Mouse (Mus musculus): ENCODE measurements at regions not wholly inside any gene's neighbourhood (a gene's known extent, or its start where the extent isn't known, plus 50 kb on each side); places are given as distances from the start of the nearest gene placed in this dataset.
A peak's percentile ranks its signal among the peaks of the same experiment; 100 is the strongest.

GRCm38 (mm10) chr9:94404551-94404950 is 133.3 kb downstream of the 1190002N15Rik start:
- 85% methylated on average over 6 of the region's 6 CpGs for WGBS
- ATAC-seq (ENCODE audit: low FRiP score), result no peak

GRCm38 (mm10) chr9:94400596-94400995 is 137.3 kb downstream of the 1190002N15Rik start:
- Histone ChIP-seq H3K27ac (ENCODE audit: low read depth, low read length) (no peak overlapping the region), H3K9ac (ENCODE audit: low read length) (no peak overlapping the region), H3K9me3 (ENCODE audit: control insufficient read depth, low read length) (no peaks in the 10 kb centered on the region), H3K4me3 (ENCODE audit: low read depth, low read length) (no peak overlapping the region), H3K4me1 (ENCODE audit: control insufficient read depth, insufficient read depth, low read length) (no peaks in the 10 kb centered on the region), H3K27me3 (ENCODE audit: control insufficient read depth, insufficient read depth, low read length) (no peaks in the 10 kb centered on the region), H3K4me2 (no peak overlapping the region), H3K36me3 (ENCODE audit: control insufficient read depth, insufficient read depth, low read length) (no peaks in the 10 kb centered on the region)
- no peak for DNase-seq (ENCODE audit: low spot score, missing footprints)
- ATAC-seq (ENCODE audit: low FRiP score), result no peak
- 88% methylated on average over 1 of the region's 1 CpGs for WGBS

More at GRCm38 (mm10) chr9:94404551-94404950, 133.3 kb downstream of the 1190002N15Rik start:
- H3K4me2 ChIP-seq, result no peak overlapping the region
- no peaks in the 10 kb centered on the region for H3K9me3 ChIP-seq (ENCODE audit: control insufficient read depth, low read length)
- H3K36me3 ChIP-seq (ENCODE audit: control insufficient read depth, insufficient read depth, low read length), result no peaks in the 10 kb centered on the region
- no peaks in the 10 kb centered on the region for H3K27me3 ChIP-seq (ENCODE audit: control insufficient read depth, insufficient read depth, low read length)
- no peak overlapping the region for H3K9ac ChIP-seq (ENCODE audit: low read length)
- no peak overlapping the region for H3K4me3 ChIP-seq (ENCODE audit: low read depth, low read length)
- H3K4me1 ChIP-seq (ENCODE audit: control insufficient read depth, insufficient read depth, low read length), result no peaks in the 10 kb centered on the region; the same call in 1 of the 2 replicates
- DNase-seq (ENCODE audit: low spot score, missing footprints), result no peak
- H3K27ac ChIP-seq (ENCODE audit: low read depth, low read length), result no peak overlapping the region

GRCm38 (mm10) chr9:94395215-94395614 is 142.7 kb downstream of the 1190002N15Rik start:
- Histone ChIP-seq H3K9me3 (ENCODE audit: control insufficient read depth, low read length) (no peaks in the 10 kb centered on the region), H3K4me2 (no peak overlapping the region), H3K4me1 (ENCODE audit: control insufficient read depth, insufficient read depth, low read length) (no peaks in the 10 kb centered on the region), H3K4me3 (ENCODE audit: low read depth, low read length) (no peak overlapping the region), H3K36me3 (ENCODE audit: control insufficient read depth, insufficient read depth, low read length) (no peaks in the 10 kb centered on the region), H3K27me3 (ENCODE audit: control insufficient read depth, insufficient read depth, low read length) (no peaks in the 10 kb centered on the region), H3K9ac (ENCODE audit: low read length) (no peak overlapping the region), H3K27ac (ENCODE audit: low read depth, low read length) (no peak overlapping the region)
- ATAC-seq (ENCODE audit: low FRiP score) (no peak), DNase-seq (ENCODE audit: low spot score, missing footprints) (no peak)
- 82% methylated on average over 5 of the region's 5 CpGs for WGBS

GRCm38 (mm10) chr9:94386190-94386589 is 151.7 kb downstream of the 1190002N15Rik start:
- no peak overlapping the region for H3K4me2 ChIP-seq
- H3K27me3 ChIP-seq (ENCODE audit: control insufficient read depth, insufficient read depth, low read length), result no peaks in the 10 kb centered on the region
- H3K4me3 ChIP-seq (ENCODE audit: low read depth, low read length), result no peak overlapping the region
- DNase-seq (ENCODE audit: low spot score, missing footprints), result no peak
- no peak overlapping the region for H3K9ac ChIP-seq (ENCODE audit: low read length)
- no peaks in the 10 kb centered on the region for H3K36me3 ChIP-seq (ENCODE audit: control insufficient read depth, insufficient read depth, low read length)
- H3K4me1 ChIP-seq (ENCODE audit: control insufficient read depth, insufficient read depth, low read length), result no peaks in the 10 kb centered on the region
- H3K9me3 ChIP-seq (ENCODE audit: control insufficient read depth, low read length), result no peaks in the 10 kb centered on the region
- no peak overlapping the region for H3K27ac ChIP-seq (ENCODE audit: low read depth, low read length)
- no peak for ATAC-seq (ENCODE audit: low FRiP score)

GRCm38 (mm10) chr9:94382293-94382692 is 155.6 kb downstream of the 1190002N15Rik start:
- no peak overlapping the region for H3K9ac ChIP-seq (ENCODE audit: low read length)
- H3K36me3 ChIP-seq (ENCODE audit: control insufficient read depth, insufficient read depth, low read length), result no peaks in the 10 kb centered on the region
- H3K9me3 ChIP-seq (ENCODE audit: control insufficient read depth, low read length), result no peaks in the 10 kb centered on the region
- H3K4me3 ChIP-seq (ENCODE audit: low read depth, low read length), result no peak overlapping the region
- 0 out of 2 replicates have a peak, but pooled peaks cover 2% of the 10 kb centered on the region for H3K4me1 ChIP-seq (ENCODE audit: control insufficient read depth, insufficient read depth, low read length)
- WGBS, result 86% methylated on average over 2 of the region's 2 CpGs
- no peak for ATAC-seq (ENCODE audit: low FRiP score)
- no peak overlapping the region for H3K4me2 ChIP-seq
- H3K27ac ChIP-seq (ENCODE audit: low read depth, low read length), result no peak overlapping the region
- no peak for DNase-seq (ENCODE audit: low spot score, missing footprints)
- H3K27me3 ChIP-seq (ENCODE audit: control insufficient read depth, insufficient read depth, low read length), result no peaks in the 10 kb centered on the region

GRCm38 (mm10) chr9:94378835-94379234 is 159.0 kb downstream of the 1190002N15Rik start:
- Histone ChIP-seq H3K36me3 (ENCODE audit: control insufficient read depth, insufficient read depth, low read length) (no peaks in the 10 kb centered on the region), H3K27me3 (ENCODE audit: control insufficient read depth, insufficient read depth, low read length) (no peaks in the 10 kb centered on the region), H3K9me3 (ENCODE audit: control insufficient read depth, low read length) (no peaks in the 10 kb centered on the region), H3K9ac (ENCODE audit: low read length) (no peak overlapping the region), H3K27ac (ENCODE audit: low read depth, low read length) (no peak overlapping the region), H3K4me1 (ENCODE audit: control insufficient read depth, insufficient read depth, low read length) (0 out of 2 replicates have a peak, but pooled peaks cover 2% of the 10 kb centered on the region), H3K4me3 (ENCODE audit: low read depth, low read length) (no peak overlapping the region), H3K4me2 (no peak overlapping the region)
- DNase-seq (ENCODE audit: low spot score, missing footprints) (no peak), ATAC-seq (ENCODE audit: low FRiP score) (peak; percentile 45; the same call in 1 of the 2 replicates)
- WGBS, result 63% methylated on average over 5 of the region's 5 CpGs

GRCm38 (mm10) chr9:94378291-94378690 is 159.6 kb downstream of the 1190002N15Rik start:
- Histone ChIP-seq H3K9ac (ENCODE audit: low read length) (no peak overlapping the region), H3K27me3 (ENCODE audit: control insufficient read depth, insufficient read depth, low read length) (no peaks in the 10 kb centered on the region), H3K36me3 (ENCODE audit: control insufficient read depth, insufficient read depth, low read length) (no peaks in the 10 kb centered on the region), H3K4me2 (no peak overlapping the region), H3K9me3 (ENCODE audit: control insufficient read depth, low read length) (no peaks in the 10 kb centered on the region), H3K4me1 (ENCODE audit: control insufficient read depth, insufficient read depth, low read length) (0 out of 2 replicates have a peak, but pooled peaks cover 2% of the 10 kb centered on the region), H3K27ac (ENCODE audit: low read depth, low read length) (no peak overlapping the region), H3K4me3 (ENCODE audit: low read depth, low read length) (no peak overlapping the region)
- DNase-seq (ENCODE audit: low spot score, missing footprints), result no peak
- ATAC-seq (ENCODE audit: low FRiP score), result no peak
- 79% methylated on average over 6 of the region's 6 CpGs for WGBS

GRCm38 (mm10) chr9:94377346-94378039 is 160.4 kb downstream of the 1190002N15Rik start:
- no peaks in the 10 kb centered on the region for H3K9me3 ChIP-seq (ENCODE audit: control insufficient read depth, low read length)
- H3K27me3 ChIP-seq (ENCODE audit: control insufficient read depth, insufficient read depth, low read length), result no peaks in the 10 kb centered on the region
- no peak overlapping the region for H3K4me2 ChIP-seq
- 65% methylated on average over 7 of the region's 7 CpGs for WGBS
- no peak overlapping the region for H3K9ac ChIP-seq (ENCODE audit: low read length)
- H3K4me1 ChIP-seq (ENCODE audit: control insufficient read depth, insufficient read depth, low read length), result 0 out of 2 replicates have a peak, but pooled peaks cover 2% of the 10 kb centered on the region
- H3K36me3 ChIP-seq (ENCODE audit: control insufficient read depth, insufficient read depth, low read length), result no peaks in the 10 kb centered on the region
- H3K27ac ChIP-seq (ENCODE audit: low read depth, low read length), result no peak overlapping the region; the same call in 1 of the 2 replicates
- DNase-seq (ENCODE audit: low spot score, missing footprints) (no peak), ATAC-seq (ENCODE audit: low FRiP score) (peak; percentile 74)
- H3K4me3 ChIP-seq (ENCODE audit: low read depth, low read length), result no peak overlapping the region

GRCm38 (mm10) chr9:94370976-94371375 is 166.9 kb downstream of the 1190002N15Rik start:
- no peaks in the 10 kb centered on the region for H3K36me3 ChIP-seq (ENCODE audit: control insufficient read depth, insufficient read depth, low read length)
- H3K9ac ChIP-seq (ENCODE audit: low read length), result no peak overlapping the region
- DNase-seq (ENCODE audit: low spot score, missing footprints) (no peak), ATAC-seq (ENCODE audit: low FRiP score) (no peak)
- no peaks in the 10 kb centered on the region for H3K27me3 ChIP-seq (ENCODE audit: control insufficient read depth, insufficient read depth, low read length)
- no peak overlapping the region for H3K4me3 ChIP-seq (ENCODE audit: low read depth, low read length)
- H3K4me1 ChIP-seq (ENCODE audit: control insufficient read depth, insufficient read depth, low read length), result no peaks in the 10 kb centered on the region
- H3K9me3 ChIP-seq (ENCODE audit: control insufficient read depth, low read length), result no peaks in the 10 kb centered on the region
- 83% methylated on average over 2 of the region's 2 CpGs for WGBS
- no peak overlapping the region for H3K27ac ChIP-seq (ENCODE audit: low read depth, low read length)
- H3K4me2 ChIP-seq, result no peak overlapping the region

Data from midbrain, embryonic 11.5 days (tissue).